Mouse (Mus musculus): Measurements from ENCODE around the gene Rasa4. TPM values are rescaled to one million over a fixed set of nuclear protein-coding genes. Genes with fewer than 3 reads are reported as not detected.
A peak's percentile ranks its signal among the peaks of the same experiment; 100 is the strongest.
"Not testable (repeated sequence)": the region's sequence is repeated elsewhere in the genome, so short reads cannot be mapped to it uniquely, and the experiment has no call there.

Rasa4 gene
- polyA plus RNA-seq, 1 experiment from 2014 or later: 10.4 TPM

- Histone ChIP-seq H3K9me3 (no peaks in the 10 kb centered on the region), H3K9ac (no peak overlapping the region), H3K27me3 (replicated peaks) (no peaks in the 10 kb centered on the region), H3K4me2 (no peak overlapping the region), H3K4me3 (replicated peaks) (no peak overlapping the region), H3K4me1 (peaks cover 17% of the 10 kb centered on the region), H3K27ac (peak overlapping the region; percentile 54; the same call in 1 of the 2 replicates), H3K36me3 (no peaks in the 10 kb centered on the region)
- ATAC-seq (ENCODE audit: insufficient read depth, low FRiP score, low read depth): no peak
- 36% methylated on average over 6 of the region's 6 CpGs for WGBS
Measured at GRCm38 (mm10) chr5:136049926-136050325, 33.8 kb upstream of the Rasa4 start.

GRCm38 (mm10) chr5:136051231-136052085 is 32.3 kb upstream of the Rasa4 start:
- peak; percentile 75; the same call in 1 of the 2 replicates for ATAC-seq (ENCODE audit: insufficient read depth, low FRiP score, low read depth)
- Histone ChIP-seq H3K36me3 (no peaks in the 10 kb centered on the region), H3K4me3 (replicated peaks) (no peak overlapping the region), H3K27ac (peak overlapping the region; percentile 90), H3K9me3 (no peaks in the 10 kb centered on the region), H3K9ac (no peak overlapping the region), H3K27me3 (replicated peaks) (no peaks in the 10 kb centered on the region), H3K4me2 (peak overlapping the region; percentile 31; the same call in 1 of the 2 replicates), H3K4me1 (peaks cover 13% of the 10 kb centered on the region)
- WGBS: 8% methylated on average over 10 of the region's 10 CpGs

- H3K4me3 ChIP-seq (replicated peaks): no peak overlapping the region
- no peak overlapping the region for H3K4me2 ChIP-seq
- H3K4me1 ChIP-seq: peaks cover 18% of the 10 kb centered on the region
- no peaks in the 10 kb centered on the region for H3K27me3 ChIP-seq (replicated peaks)
- H3K9me3 ChIP-seq: no peaks in the 10 kb centered on the region
- no peak for ATAC-seq (ENCODE audit: insufficient read depth, low FRiP score, low read depth)
- WGBS: 80% methylated on average over 8 of the region's 8 CpGs
- H3K27ac ChIP-seq: peak overlapping the region; percentile 54
- no peaks in the 10 kb centered on the region for H3K36me3 ChIP-seq
- H3K9ac ChIP-seq: no peak overlapping the region
Measured at GRCm38 (mm10) chr5:136052861-136053655, 30.7 kb upstream of the Rasa4 start.

GRCm38 (mm10) chr5:136054301-136055077 is 29.2 kb upstream of the Rasa4 start, which contains the start of gene Upk3bl:
TSS of gene Upk3bl (plus strand) at chr5:136054492.
- Histone ChIP-seq H3K9ac (no peak within 1 kb of the TSS), H3K4me2 (no peak within 1 kb of the TSS), H3K4me3 (replicated peaks) (no peak within 1 kb of the TSS), H3K9me3 (no peaks in the 10 kb centered on the region), H3K36me3 (no peaks in the 10 kb centered on the region), H3K27me3 (replicated peaks) (no peaks in the 10 kb centered on the region), H3K4me1 (peaks cover 18% of the 10 kb centered on the region), H3K27ac (peak within 1 kb of the TSS; percentile 54)
- ATAC-seq (ENCODE audit: insufficient read depth, low FRiP score, low read depth): no peak
- 80% methylated on average over 11 of the region's 11 CpGs for WGBS

DNA sequence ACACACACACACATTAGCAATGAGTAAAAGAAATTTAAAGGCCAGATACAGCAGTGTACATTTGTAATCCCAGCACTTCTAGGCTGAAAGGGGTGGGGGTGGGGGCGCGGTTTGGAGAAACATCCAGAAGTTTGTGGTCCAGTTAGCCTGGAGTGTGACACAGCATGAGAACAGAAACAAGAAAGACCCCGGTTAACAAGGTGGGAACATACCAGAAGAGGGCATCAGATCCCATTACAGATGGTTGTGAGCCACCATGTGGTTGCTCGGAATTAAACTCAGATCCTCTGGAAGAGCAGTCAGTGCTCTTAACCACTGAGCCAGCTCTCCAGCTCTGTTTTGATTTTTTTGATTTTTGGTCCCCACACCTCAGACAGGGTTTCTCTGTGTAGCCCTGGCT is 27.7 kb upstream of the Rasa4 start:
- no peak for ATAC-seq (ENCODE audit: insufficient read depth, low FRiP score, low read depth)
- 50% methylated on average over 4 of the region's 4 CpGs for WGBS
- Histone ChIP-seq H3K36me3 (no peaks in the 10 kb centered on the region), H3K9ac (no peak overlapping the region), H3K9me3 (no peaks in the 10 kb centered on the region), H3K27me3 (replicated peaks) (no peaks in the 10 kb centered on the region), H3K4me3 (replicated peaks) (no peak overlapping the region), H3K27ac (no peak overlapping the region), H3K4me2 (no peak overlapping the region), H3K4me1 (peaks cover 18% of the 10 kb centered on the region)

- 12% methylated on average over 8 of the region's 8 CpGs for WGBS
- peak overlapping the region; percentile 19; the same call in 1 of the 2 replicates for H3K4me2 ChIP-seq
- ATAC-seq (ENCODE audit: insufficient read depth, low FRiP score, low read depth): peak; percentile 54; the same call in 1 of the 2 replicates
Measured at GRCm38 (mm10) chr5:136057085-136057484, 26.6 kb upstream of the Rasa4 start.

GRCm38 (mm10) chr5:136061567-136061966 is 22.1 kb upstream of the Rasa4 start:
- no peak overlapping the region for H3K27ac ChIP-seq
- no peaks in the 10 kb centered on the region for H3K36me3 ChIP-seq
- no peaks in the 10 kb centered on the region for H3K27me3 ChIP-seq (replicated peaks)
- no peak overlapping the region for H3K4me2 ChIP-seq
- no peak for ATAC-seq (ENCODE audit: insufficient read depth, low FRiP score, low read depth)
- no peak overlapping the region for H3K9ac ChIP-seq
- H3K4me3 ChIP-seq (replicated peaks): no peak overlapping the region
- H3K9me3 ChIP-seq: no peaks in the 10 kb centered on the region
- H3K4me1 ChIP-seq: peaks cover 9% of the 10 kb centered on the region; the same call in 1 of the 2 replicates
- 13% methylated on average over 12 of the region's 12 CpGs for WGBS

More at GRCm38 (mm10) chr5:136057085-136057484, 26.6 kb upstream of the Rasa4 start:
- Histone ChIP-seq H3K27ac (peak overlapping the region; percentile 44), H3K27me3 (replicated peaks) (no peaks in the 10 kb centered on the region), H3K9ac (no peak overlapping the region), H3K36me3 (no peaks in the 10 kb centered on the region), H3K4me3 (replicated peaks) (peak overlapping the region; percentile 21), H3K4me1 (peaks cover 12% of the 10 kb centered on the region), H3K9me3 (no peaks in the 10 kb centered on the region)

DNA sequence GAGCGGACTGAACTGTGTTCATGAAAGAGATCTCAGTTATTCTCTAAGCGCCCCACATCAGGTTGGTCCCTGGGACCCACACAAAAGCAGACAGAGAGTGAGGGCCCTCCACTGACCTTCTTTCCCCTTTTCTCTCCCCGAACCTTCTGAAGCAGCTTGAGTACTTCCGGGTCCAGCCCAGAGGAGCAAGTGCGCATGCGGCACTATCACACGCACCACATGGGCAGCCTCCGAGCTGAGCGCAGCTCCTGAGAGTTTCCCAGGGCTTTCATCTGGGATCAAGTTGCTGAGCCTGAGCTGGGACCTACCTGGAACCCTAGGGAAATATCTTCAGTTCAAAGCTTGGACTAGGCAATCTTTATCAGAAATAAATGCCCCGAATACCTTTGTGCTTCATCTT is 19.8 kb upstream of the Rasa4 start:
- Histone ChIP-seq H3K9me3 (no peaks in the 10 kb centered on the region), H3K36me3 (no peaks in the 10 kb centered on the region), H3K9ac (no peak overlapping the region), H3K4me3 (replicated peaks) (no peak overlapping the region), H3K27me3 (replicated peaks) (no peaks in the 10 kb centered on the region), H3K27ac (no peak overlapping the region), H3K4me2 (no peak overlapping the region), H3K4me1 (peaks cover 4% of the 10 kb centered on the region; the same call in 1 of the 2 replicates)
- 87% methylated on average over 10 of the region's 10 CpGs for WGBS
- no peak for ATAC-seq (ENCODE audit: insufficient read depth, low FRiP score, low read depth)

DNA sequence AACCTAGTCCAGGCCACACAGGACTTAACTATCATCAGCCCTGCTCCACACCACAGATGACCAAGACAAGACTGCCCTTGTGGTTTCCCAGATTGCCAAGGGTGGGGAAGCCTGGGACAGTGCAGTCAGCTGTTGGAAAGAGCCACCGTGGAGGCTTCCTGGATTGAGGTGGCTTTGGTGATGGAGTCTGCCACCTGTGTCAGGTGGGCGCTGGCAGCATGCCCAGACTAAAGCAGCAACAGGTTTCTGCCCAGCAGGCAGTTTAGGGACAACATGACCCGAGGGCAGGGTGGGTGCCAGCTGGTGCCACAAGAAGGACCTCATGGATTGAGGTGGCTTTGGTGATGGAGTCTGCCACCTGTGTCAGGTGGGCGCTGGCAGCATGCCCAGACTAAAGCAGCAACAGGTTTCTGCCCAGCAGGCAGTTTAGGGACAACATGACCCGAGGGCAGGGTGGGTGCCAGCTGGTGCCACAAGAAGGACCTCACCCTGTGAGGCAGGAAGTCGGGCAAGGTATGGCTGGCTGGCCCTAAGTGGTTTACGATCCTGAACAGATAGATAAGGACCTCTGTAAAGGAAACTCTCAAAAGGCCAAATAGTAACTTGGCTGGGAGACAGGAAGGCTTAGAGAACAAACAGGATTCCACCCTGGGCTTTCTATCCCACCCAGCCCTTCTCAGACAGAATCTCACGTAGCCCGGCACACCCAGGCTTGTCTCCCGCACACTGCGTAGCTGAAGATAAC is 17.1 kb upstream of the Rasa4 start:
- H3K4me3 ChIP-seq (replicated peaks); H3K9me3 ChIP-seq; H3K9ac ChIP-seq; H3K27ac ChIP-seq; H3K27me3 ChIP-seq (replicated peaks); H3K36me3 ChIP-seq; H3K4me2 ChIP-seq; H3K4me1 ChIP-seq: not testable (repeated sequence)
- 64% methylated on average over 11 of the region's 11 CpGs for WGBS
- ATAC-seq (ENCODE audit: insufficient read depth, low FRiP score, low read depth): peak; percentile 37; the same call in 1 of the 2 replicates

GRCm38 (mm10) chr5:136069411-136069810 is 14.3 kb upstream of the Rasa4 start:
- Histone ChIP-seq H3K4me3 (replicated peaks) (no peak overlapping the region), H3K9ac (no peak overlapping the region), H3K9me3 (no peaks in the 10 kb centered on the region), H3K27ac (no peak overlapping the region), H3K4me2 (no peak overlapping the region), H3K36me3 (no peaks in the 10 kb centered on the region), H3K27me3 (replicated peaks) (no peaks in the 10 kb centered on the region), H3K4me1 (no peaks in the 10 kb centered on the region)
- 74% methylated on average over 2 of the region's 2 CpGs for WGBS
- no peak for ATAC-seq (ENCODE audit: insufficient read depth, low FRiP score, low read depth)

DNA sequence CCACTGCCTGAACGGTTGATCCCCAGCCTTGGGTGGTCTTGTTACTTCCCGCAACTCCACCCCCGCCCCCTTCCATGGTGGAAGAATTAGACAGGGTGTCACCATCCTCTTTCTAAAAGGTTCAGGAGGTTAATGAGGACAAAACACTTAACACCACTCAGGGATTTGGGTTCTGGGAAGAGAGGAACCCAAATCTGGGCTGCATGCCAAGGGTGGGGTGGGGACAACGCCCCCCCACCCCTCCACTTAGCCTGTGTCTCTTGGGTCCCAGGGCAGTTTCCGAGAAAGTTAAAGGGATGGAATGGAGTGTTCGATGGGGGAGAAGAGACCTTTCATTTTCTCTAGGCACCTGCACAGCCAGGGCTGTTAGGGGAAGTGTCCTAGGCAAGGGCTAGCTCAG is 10.7 kb upstream of the Rasa4 start:
- H3K27ac ChIP-seq: no peak overlapping the region
- H3K4me1 ChIP-seq: peaks cover 6% of the 10 kb centered on the region; the same call in 1 of the 2 replicates
- ATAC-seq (ENCODE audit: insufficient read depth, low FRiP score, low read depth): no peak
- no peak overlapping the region for H3K4me2 ChIP-seq
- no peak overlapping the region for H3K9ac ChIP-seq
- no peaks in the 10 kb centered on the region for H3K9me3 ChIP-seq
- H3K4me3 ChIP-seq (replicated peaks): no peak overlapping the region
- no peaks in the 10 kb centered on the region for H3K27me3 ChIP-seq (replicated peaks)
- H3K36me3 ChIP-seq: no peaks in the 10 kb centered on the region
- WGBS: 58% methylated on average over 6 of the region's 6 CpGs
